Mouse (Mus musculus) intestine, embryonic 14.5 days (tissue): ENCODE measurements around the gene Gm21094. TPM values are rescaled to one million over a fixed set of nuclear protein-coding genes. Genes with fewer than 3 reads are reported as not detected.
"Not testable (repeated sequence)": the region's sequence is repeated elsewhere in the genome, so short reads cannot be mapped to it uniquely, and the experiment has no call there.

Experiments used
- ATAC-seq: fragments of 200-750 bp; cut with Nextera tagmentation; replicated peaks from 2 replicates; pipeline ENCODE4 v1.8.0; 2017; ENCODE audit warnings: low read depth, moderate number of reproducible peaks, moderate TSS enrichment, moderate library complexity; ENCODE audit not compliant: low FRiP score, low TSS enrichment
- DNase-seq: peaks from one replicate; pipeline ENCODE4 v3.0.0-alpha.2; 2018; ENCODE audit warnings: low spot score
- H3K27ac ChIP-seq: fragments of 300-500 bp; sonication (generic); 2 replicates; pipeline ENCODE4 v1.5.1; 2014; ENCODE audit warnings: low read depth, mild to moderate bottlenecking, control low read depth
- H3K27me3 ChIP-seq: fragments of 300-500 bp; sonication (generic); replicated peaks from 2 replicates; pipeline ENCODE4 v1.6.1; 2014; ENCODE audit warnings: low read length, control low read depth; ENCODE audit not compliant: control insufficient read depth, insufficient read depth
- H3K36me3 ChIP-seq: fragments of 300-500 bp; sonication (generic); 2 replicates; pipeline ENCODE4 v1.6.1; 2014; ENCODE audit warnings: low read length, control low read depth; ENCODE audit not compliant: control insufficient read depth, insufficient read depth
- H3K4me1 ChIP-seq: fragments of 300-500 bp; sonication (generic); replicated peaks from 2 replicates; pipeline ENCODE4 v1.6.1; 2014; ENCODE audit warnings: low read length, control low read depth, mixed read lengths; ENCODE audit not compliant: control insufficient read depth, insufficient read depth
- H3K4me2 ChIP-seq: fragments of 300-500 bp; sonication (generic); 2 replicates; pipeline ENCODE4 v1.6.1; 2014; ENCODE audit warnings: low read length
- H3K4me3 ChIP-seq: fragments of 300-500 bp; sonication (generic); 2 replicates; pipeline ENCODE4 v1.5.1; 2014; ENCODE audit warnings: low read depth, low read length, control low read depth, mixed read lengths
- H3K9ac ChIP-seq: fragments of 300-500 bp; sonication (generic); 2 replicates; pipeline ENCODE4 v1.6.1; 2014; ENCODE audit warnings: mild to moderate bottlenecking, low read length
- H3K9me3 ChIP-seq: fragments of 300-500 bp; sonication (generic); 2 replicates; pipeline ENCODE4 v1.6.1; 2016; ENCODE audit warnings: low read length, control low read depth; ENCODE audit not compliant: control insufficient read depth
- WGBS: fragments of 180-500 bp; shearing (Covaris S2); extraction: QIAGEN DNeasy Blood & Tissue Kit; methylation state at CpG from one replicate; pipeline ENCODE4 v1.1.7; 2014; 5-methylcytosine and 5-hydroxymethylcytosine counted together
- polyA plus RNA-seq: library from polyadenylated mRNA; unstranded; fragments of >200 nt; fragmentation: Nextera tagmentation; extraction: Ambion mirVana; gene quantifications from 2 replicates; pipeline ENCODE4 v1.2.1, GENCODE M21; 2014

The Gm21094 gene
- not detected in 2 replicates for polyA plus RNA-seq

- H3K27me3 ChIP-seq, H3K9ac ChIP-seq, H3K4me2 ChIP-seq, ATAC-seq, H3K9me3 ChIP-seq, H3K36me3 ChIP-seq, H3K27ac ChIP-seq, DNase-seq, H3K4me3 ChIP-seq, H3K4me1 ChIP-seq: not testable (repeated sequence)
- WGBS, result no CpG with 5 or more reads among the region's 8 CpGs
These were observed at the start of gene Gm21094 for GRCm38 (mm10) chrY:32620343-32620742. TSS of gene Gm21094 (minus strand) at chrY:32620443.
